Mouse (Mus musculus) gonadal fat pad, adult 2 months (tissue): ENCODE results near the gene Ahsa1. TPM values are rescaled to one million over a fixed set of nuclear protein-coding genes. Genes with fewer than 3 reads are reported as not detected.
"Not testable (repeated sequence)": the region's sequence is repeated elsewhere in the genome, so short reads cannot be mapped to it uniquely, and the experiment has no call there.

Source experiments
- DNase-seq: peaks from one replicate; pipeline ENCODE4 v3.0.0-alpha.2; 2012; ENCODE audit warnings: low read depth
- polyA plus RNA-seq: library from polyadenylated mRNA; depleted of rRNA; stranded (reverse); fragments of >200 nt; gene quantifications from 2 replicates; pipeline ENCODE4 v1.2.3, GENCODE M21; 2012; rRNA removed

Gene Ahsa1
- polyA plus RNA-seq, result 49.4 and 62.6 TPM in 2 replicates

DNA sequence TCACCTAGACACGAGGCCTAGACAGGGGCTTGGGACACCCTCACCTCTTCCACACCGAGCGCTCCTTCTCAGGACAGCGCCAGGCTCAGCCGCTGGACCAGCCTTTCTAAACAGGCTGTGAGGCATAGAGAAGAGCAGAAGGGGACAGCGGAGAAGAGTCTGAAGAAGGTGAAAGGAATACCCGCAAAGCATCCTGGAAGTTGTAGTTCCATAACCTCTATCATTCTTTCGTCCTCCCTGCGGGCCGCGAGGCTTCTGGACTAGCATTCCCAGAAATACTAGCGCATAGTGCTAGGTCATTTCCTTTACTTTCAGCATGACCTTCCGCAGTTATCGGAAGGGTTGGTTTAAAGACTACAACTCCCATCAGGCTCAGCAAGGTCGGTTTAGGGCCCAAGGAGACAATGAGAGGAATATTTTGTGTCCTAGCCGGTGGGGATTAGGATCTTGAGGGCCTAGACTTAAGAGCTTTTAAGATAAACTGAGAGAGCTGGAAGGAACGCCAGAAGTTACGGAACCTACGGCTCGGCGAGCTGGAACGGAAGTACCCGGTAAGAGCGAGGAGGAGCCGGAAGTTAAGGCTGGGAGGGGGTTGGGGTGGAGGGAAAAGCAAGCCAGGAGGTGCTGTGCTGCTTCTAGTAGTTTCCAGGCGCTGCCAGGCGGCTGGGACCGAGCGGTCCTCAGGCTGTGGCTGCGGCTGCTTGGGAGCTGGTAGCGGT, at the start of gene Ahsa1, which contains the start of gene Vipas39:
Ahsa1 (plus strand) TSS at position 372 of the 719 bp plus-strand sequence.
Vipas39 (minus strand) TSS at position 149 of the 719 bp plus-strand sequence.
- DNase-seq, result peak; percentile 96

DNA sequence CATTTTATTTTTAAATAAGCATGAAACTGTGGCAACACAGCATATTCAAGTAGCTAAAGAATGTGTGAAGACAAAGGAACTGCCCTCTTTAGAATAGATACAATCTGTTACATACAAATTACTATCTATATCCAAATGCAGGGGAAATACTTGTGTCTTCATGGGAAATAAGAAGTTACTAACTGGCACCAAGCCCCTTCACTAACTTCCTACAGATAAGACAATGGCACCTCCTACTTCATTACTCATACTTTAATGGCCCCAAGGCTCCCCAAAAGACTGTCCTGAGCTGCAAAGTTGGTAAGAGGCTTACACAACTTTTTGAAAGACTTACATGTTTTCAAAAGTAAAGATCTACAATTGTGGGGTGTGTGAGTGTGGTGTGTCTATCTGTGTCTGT, 48.7 kb upstream of the Ahsa1 start:
- DNase-seq, result no peak

DNA sequence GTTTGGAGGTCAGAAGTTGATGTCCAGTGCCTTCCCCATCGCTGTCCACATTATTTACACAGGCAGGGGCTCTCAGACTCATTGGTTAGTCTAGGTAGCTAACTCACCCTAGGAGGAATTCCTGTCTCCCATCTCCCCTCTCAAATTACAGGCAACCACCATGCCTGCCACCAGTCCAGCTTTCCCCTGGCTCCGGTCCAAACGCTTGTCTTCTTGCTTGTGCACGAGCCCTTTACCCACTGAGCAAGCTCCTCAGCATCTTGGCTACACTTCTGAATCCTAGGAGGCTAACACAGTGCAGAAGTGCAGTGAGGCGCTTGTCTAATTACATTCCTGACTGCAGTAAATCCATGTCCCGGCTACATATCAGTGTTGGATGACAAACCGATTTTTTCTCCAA, 46.9 kb upstream of the Ahsa1 start:
- no peak for DNase-seq

GRCm38 (mm10) chr12:87224950-87225349, 41.3 kb upstream of the Ahsa1 start:
- DNase-seq, result no peak

DNA sequence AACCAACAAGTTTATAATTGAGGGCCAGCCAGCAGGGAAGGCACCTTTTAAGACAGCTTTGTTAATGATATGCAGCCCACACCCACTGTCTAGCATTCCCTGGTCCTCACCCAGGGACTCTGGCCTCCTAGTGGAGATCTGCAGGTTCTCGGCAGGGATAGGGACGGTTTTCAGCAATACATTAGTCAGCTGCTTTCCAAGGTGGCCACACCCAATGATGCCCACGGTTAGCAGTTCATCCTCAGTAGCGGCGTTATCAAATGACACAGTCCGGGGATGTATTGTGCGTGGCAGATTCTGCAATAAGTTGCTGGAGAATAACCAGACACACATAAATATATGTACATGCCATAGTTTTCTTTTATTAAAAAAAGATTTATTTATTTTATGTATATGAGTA, 39.5 kb upstream of the Ahsa1 start:
- DNase-seq, result no peak

DNA sequence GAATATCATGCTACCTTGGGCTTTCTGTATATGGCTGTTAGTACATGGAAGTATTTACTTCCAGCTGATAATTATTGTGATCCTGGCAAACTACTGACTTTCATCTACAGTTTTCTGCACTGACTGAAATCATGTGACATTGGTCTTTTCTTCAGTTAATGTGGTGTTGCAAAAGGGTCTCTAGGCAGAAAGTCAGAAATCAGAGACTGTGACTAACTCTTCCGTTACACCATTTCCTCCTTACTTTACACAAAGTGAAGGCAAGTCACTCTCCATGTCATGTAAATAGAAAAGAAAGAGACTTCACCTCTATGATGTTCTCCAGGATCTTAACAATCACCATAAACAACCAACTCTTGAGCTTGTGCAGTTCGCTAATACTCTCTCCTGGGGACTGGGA, 36.6 kb upstream of the Ahsa1 start:
- DNase-seq, result no peak

GRCm38 (mm10) chr12:87230379-87230895, 35.8 kb upstream of the Ahsa1 start:
- no peak for DNase-seq

DNA sequence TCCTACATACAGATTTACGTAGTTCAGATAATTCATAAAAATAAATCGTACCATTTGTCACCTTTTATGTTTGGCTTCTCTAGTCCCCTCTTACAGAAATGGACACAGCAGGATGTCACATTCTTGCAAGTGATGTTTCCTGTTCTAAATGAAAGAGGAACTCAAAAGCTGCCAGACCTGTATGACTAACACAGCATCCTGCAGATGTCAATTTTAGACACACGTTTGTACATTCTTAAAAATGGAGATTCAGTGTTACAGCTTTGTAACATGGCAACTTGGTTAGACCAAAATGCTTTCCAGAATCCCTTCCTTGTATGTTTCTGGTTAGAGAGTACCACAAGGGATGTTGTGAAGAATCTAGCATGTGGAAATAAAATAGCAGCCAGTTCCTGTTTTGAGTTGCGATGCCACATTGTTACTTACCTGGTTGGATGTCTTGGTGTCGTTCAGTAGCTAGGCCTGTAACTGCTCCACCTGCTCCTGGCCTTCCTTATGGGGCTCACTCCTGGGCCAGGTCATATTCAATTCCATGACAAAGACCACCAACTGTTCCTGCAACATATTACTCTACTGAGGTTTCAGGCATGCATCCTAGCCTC, 29.3 kb upstream of the Ahsa1 start:
- DNase-seq, result no peak

DNA sequence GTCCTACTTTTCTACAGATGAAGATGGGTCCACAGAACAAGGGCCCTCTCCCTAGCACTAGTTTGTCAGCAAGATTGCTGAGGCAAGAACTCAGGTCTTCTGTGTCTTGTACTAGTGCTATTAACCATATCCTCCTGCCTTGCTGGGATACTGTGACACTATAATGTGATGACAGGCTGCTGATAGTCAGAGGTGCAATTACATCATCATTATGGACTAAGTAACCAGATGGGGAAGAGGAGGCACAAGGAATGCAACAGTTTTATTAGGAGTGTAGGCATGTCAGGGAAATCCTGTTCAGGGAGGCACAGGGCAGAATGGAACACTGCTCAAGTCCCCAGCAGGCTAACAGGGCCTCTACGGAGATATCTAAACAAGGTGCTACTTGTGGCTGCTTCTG, 27.6 kb upstream of the Ahsa1 start, which contains the start of gene Noxred1:
Noxred1 (minus strand) TSS at position 101 of the 400 bp plus-strand sequence.
- DNase-seq, result no peak

DNA sequence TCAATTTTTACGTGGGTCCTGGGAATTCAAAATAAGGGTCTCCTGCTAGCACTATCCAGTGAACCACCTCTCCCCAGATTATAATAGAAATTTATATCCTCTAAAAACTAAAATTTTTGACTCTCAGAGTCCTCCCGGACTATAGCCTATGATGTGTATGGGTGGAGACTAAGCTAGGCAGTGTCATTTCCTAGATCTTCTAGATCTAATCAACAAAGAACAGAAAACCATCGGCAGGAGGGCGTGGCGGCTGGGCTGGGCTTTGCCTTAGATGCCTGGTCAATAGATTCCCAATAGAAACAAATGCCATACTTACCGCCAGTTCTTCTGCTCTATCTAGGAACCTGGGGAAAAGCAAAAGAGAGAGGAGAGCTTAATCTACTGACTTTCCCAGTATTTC, 16.1 kb upstream of the Ahsa1 start:
- DNase-seq, result no peak

DNA sequence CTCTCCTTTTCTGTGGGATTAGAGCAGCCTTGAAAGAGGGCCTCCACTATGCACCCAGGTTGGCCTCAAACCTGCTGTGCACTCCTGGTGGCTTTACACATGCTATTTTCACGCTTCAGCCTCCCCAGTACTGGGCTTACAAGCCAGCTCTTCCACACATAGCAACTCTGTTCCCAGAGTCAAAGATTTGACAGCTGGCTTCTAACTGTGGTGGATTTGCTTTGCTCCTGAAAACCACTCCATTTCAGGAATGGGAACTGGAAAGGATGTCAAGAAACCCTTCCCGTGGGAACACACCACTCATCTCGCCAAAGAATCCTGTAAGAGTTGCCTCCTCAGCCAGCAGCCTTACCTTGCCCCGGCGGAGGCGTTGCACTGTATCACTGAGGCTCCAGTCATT, 12.4 kb upstream of the Ahsa1 start:
- DNase-seq, result no peak

GRCm38 (mm10) chr12:87256629-87257028, 9.7 kb upstream of the Ahsa1 start:
- no peak for DNase-seq

- no peak for DNase-seq
Observed at GRCm38 (mm10) chr12:87260562-87260961, 5.7 kb upstream of the Ahsa1 start.

DNA sequence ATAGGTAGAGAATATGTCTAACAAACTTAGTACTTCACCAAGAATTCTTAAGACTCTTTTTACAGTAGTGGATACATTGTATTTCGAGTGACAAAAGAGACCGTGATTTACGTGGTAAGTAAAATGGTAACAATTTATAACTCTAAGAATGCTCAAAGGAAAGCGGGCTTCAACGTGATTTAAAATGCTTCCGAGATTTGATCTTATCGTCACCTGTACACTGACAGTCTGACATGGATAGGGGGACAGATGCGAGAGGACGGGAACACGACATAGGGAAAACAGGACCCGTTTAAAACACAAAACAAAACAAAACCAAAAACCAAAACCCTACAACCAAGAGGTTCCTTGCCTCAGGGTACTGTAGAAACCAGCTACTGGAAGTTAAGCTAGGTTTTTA, 835 bp upstream of the Ahsa1 start:
- no peak for DNase-seq

- peak; percentile 37 for DNase-seq
Observed at GRCm38 (mm10) chr12:87266827-87267603, 736 bp downstream of the Ahsa1 start.

DNA sequence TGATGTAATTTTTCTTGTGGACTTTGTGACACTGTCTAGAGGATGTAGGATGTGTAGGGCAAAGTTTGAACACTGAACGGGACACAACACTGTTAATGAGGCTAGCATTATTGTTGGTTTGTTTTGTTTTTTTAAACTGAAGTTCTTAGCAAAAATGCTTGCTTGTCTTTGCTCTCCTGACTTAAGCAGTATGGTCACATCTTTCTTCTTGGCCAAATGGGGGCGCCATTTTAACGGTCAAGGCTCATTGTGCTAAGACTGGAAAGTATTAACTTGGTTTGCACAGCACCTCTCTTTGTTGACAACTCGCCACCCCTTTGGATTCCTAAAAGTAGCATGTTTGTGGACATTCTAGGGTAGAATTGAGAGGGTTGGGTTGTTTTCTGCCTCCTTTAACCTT, 1.4 kb downstream of the Ahsa1 start:
- DNase-seq, result no peak

DNA sequence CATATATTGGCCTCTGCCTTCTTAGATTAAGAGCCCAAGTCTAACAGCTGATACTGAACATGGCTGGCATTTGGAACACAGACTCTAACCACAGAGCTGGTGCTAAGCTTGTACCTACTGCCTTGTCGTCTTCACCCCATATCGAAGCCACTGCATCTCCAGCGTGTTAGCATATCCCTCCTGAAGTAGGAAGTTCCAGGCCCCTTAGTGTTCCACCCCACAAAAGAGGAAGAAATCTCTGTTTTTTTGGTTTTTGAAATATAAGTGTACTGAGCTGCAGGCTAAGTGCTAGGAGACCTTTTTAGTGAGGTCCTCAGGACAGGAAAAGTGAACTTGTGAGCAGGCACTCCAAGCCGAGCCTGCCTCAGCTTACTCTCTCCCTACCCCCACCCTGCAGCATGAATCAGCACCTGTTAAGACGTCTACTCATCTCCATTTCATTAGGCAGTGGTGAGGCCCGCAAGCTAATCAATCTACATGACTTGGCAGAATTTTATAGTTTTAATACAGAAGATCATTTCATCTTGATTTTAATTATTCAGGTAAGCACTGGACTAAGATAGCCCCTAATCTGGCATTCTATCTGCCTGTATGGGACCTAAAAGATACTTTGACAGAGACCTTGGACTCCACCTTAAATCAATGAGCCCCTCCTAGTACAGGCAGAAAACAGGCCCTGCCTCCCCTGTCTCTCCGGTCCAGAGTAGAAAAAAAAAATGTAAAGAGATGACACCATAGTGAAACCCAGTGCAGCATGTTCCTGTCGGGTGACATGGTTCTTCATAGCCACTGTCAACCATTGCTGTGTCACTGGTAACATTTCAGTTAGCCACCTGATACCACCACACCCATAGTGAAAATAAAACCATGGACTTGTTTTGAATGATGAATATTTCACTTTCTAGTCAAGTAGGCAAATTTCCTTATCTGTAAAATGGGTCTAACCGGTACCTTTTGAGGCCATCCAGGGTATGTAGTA, 8.9 kb downstream of the Ahsa1 start:
- DNase-seq, result no peak

DNA sequence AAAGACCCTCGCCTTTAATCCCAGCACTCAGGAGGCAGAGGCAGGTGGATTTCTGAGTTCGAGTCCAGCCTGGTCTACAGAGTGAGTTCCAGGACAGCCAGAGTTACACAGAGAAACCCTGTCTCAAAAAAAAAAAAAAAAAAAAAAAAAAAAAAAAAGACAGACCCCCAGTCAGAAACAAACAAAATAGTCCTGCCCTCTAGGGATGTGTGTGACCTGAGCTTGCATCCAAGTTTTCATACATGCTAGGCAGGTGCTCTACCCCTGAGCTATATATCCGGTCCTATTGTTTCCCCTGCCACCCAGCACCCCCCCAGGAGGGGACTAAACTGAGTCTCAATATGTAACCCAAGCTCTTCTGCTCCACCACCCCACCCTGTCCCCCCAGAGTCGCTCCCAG, 11.0 kb downstream of the Ahsa1 start:
- DNase-seq, result not testable (repeated sequence)

DNA sequence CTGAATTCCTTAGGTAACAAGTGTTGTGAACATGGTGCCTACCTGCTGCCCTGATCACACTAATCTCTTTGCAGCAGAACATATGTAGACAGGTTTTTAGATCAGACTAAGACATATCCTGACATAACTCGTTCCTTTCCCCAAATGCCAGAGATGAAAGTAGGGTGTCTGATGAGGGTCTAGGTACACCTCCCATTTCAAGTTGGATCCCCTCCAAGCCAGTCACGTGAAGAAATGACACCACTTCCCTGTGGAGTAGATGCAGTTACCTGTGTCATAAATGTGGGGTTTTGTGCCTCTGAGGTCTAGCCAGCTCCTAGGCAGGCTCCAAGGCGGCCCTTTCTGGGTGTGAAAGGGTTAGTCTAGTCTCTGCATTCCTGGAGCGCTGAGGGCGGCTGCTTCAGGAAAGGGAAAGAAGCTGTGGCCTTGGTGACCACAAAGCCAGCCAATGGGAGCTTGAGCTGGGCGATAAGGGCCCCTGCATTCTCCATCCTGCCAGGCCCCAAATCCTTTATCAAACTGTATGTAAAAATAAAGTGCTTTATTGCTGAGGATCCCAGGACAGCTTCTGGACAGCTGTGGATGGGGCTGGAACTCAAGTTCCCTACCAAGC, 11.9 kb downstream of the Ahsa1 start:
- DNase-seq, result no peak

- no peak for DNase-seq
Observed at GRCm38 (mm10) chr12:87279350-87279749, 13.1 kb downstream of the Ahsa1 start.

DNA sequence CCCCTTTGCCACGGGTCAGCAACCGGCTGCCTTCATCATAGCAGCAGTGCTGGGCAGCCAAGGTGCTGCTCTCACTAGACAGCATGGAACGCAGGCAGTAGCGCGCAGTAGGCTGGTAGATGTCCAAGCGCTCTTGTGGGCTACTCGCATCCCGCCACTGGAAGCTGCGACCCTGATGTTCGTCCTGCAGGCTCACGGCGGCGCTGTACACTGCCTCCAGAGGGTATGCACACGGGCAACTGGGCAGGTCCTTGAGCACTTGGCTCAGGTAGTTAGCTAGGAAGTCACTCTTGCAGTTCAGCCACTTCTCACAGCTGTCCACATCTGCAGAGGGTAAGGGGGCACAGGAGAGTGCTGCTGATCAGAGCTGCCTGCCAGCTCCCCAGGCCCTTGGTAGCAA, 13.6 kb downstream of the Ahsa1 start:
- DNase-seq, result no peak
